8 mouse cellular contexts compared by ENCODE assay signal in genomic region chr5:81020281-81021005, GRCm38 (mm10). TPM values are rescaled to one million over a fixed set of nuclear protein-coding genes. Genes with fewer than 3 reads are reported as not detected.
DNase-seq lines count a peak whose midpoint lies in the region; ATAC-seq lines count a peak whose summit lies in the region.

No protein-coding gene starts in this region.

- DNase-seq in R1 (ENCODE audit: low read depth, low spot score): peak; percentile 54
- peak; percentile 57 to 69 for DNase-seq in cerebellum, adult 18-20 months
- peak; percentile 54 for DNase-seq in heart, postnatal 4 days
- peak; percentile 67 to 68 for DNase-seq in layer of hippocampus, postnatal 14 days (ENCODE audit: low spot score in 2 of 2)
- DNase-seq in ovary, postnatal 36 days (ENCODE audit: low spot score): peak; percentile 46
- no peak for DNase-seq in B cell, adult 2 months

- H3K4me2 ChIP-seq in forebrain, embryonic 16.5 days (ENCODE audit: low read length): peak overlapping the region; percentile 86
- peak overlapping the region; percentile 83 for H3K4me2 ChIP-seq in lung, embryonic 16.5 days (ENCODE audit: low read depth, low read length)

- no peaks in the 10 kb centered on the region for H3K9me3 ChIP-seq in forebrain, embryonic 16.5 days (ENCODE audit: control insufficient read depth, low read length)
- no peaks in the 10 kb centered on the region for H3K9me3 ChIP-seq in lung, embryonic 16.5 days (ENCODE audit: control insufficient read depth, low read length)

- H3K9ac ChIP-seq in forebrain, embryonic 16.5 days (replicated peaks; ENCODE audit: low read depth, low read length): peak overlapping the region; percentile 91
- H3K9ac ChIP-seq in lung, embryonic 16.5 days (ENCODE audit: low read length): peak overlapping the region; percentile 75

- H3K4me1 ChIP-seq in forebrain, embryonic 16.5 days (replicated peaks; ENCODE audit: control insufficient read depth, insufficient read depth, low read length): peaks cover 10% of the 10 kb centered on the region; the same call in 1 of the 2 replicates
- peaks cover 9% of the 10 kb centered on the region; the same call in 1 of the 2 replicates for H3K4me1 ChIP-seq in lung, embryonic 16.5 days (replicated peaks; ENCODE audit: control insufficient read depth, insufficient read depth, low read length)

- peak overlapping the region; percentile 72 for H3K4me3 ChIP-seq in forebrain, embryonic 16.5 days (replicated peaks; ENCODE audit: low read length)
- H3K4me3 ChIP-seq in lung, embryonic 16.5 days (ENCODE audit: low read length): peak overlapping the region; percentile 73

- peak; percentile 36 for ATAC-seq in forebrain, embryonic 16.5 days
- ATAC-seq in lung, embryonic 16.5 days (ENCODE audit: low read depth): peak; percentile 46

- H3K36me3 ChIP-seq in forebrain, embryonic 16.5 days (ENCODE audit: control insufficient read depth, insufficient read depth): no peaks in the 10 kb centered on the region
- no peaks in the 10 kb centered on the region for H3K36me3 ChIP-seq in lung, embryonic 16.5 days (ENCODE audit: control insufficient read depth, insufficient read depth, low read length)

- peaks cover 2% of the 10 kb centered on the region for H3K27me3 ChIP-seq in forebrain, embryonic 16.5 days (replicated peaks; ENCODE audit: control insufficient read depth, insufficient read depth, low read length)
- no peaks in the 10 kb centered on the region; the same call in 1 of the 2 replicates for H3K27me3 ChIP-seq in lung, embryonic 16.5 days (ENCODE audit: control insufficient read depth, insufficient read depth, low read depth, low read length)

- under 1% methylated on average over 63 of the region's 67 CpGs for WGBS in forebrain, embryonic 16.5 days
- WGBS in lung, embryonic 16.5 days: under 1% methylated on average over 51 of the region's 67 CpGs

- H3K27ac ChIP-seq in forebrain, embryonic 16.5 days (ENCODE audit: low read length): peak overlapping the region; percentile 97
- H3K27ac ChIP-seq in lung, embryonic 16.5 days (ENCODE audit: low read length): peak overlapping the region; percentile 75

RNA-seq across cellular contexts. Expression of gene Adgrl3, which starts 0.5 kb away (rescaled TPM):
- 46.5 and 63.6 TPM in 2 replicates for polyA plus RNA-seq in forebrain, embryonic 16.5 days (2015; fragmentation: Nextera tagmentation; extraction: Ambion mirVana)
- total RNA-seq in heart, postnatal 4 days (2021): 10 to 100 TPM; 11.8 to 13.1 TPM
- 100 to 1,000 TPM; 169 to 196 TPM for total RNA-seq in layer of hippocampus, postnatal 14 days (2021)
- 13.8 and 16.5 TPM in 2 replicates for polyA plus RNA-seq in lung, embryonic 16.5 days (2015; fragmentation: Nextera tagmentation; extraction: Ambion mirVana)

Comparison
In these comparisons a context has a peak if more than half of its experiments do, and no peak if none do; other contexts are left out.
1. DNase-seq: peak in R1 (single experiment), cerebellum, adult 18-20 months (2 of 2), heart, postnatal 4 days (single experiment), layer of hippocampus, postnatal 14 days (2 of 2) and ovary, postnatal 36 days (single experiment); none in B cell, adult 2 months (0 of 2).
2. RNA of gene Adgrl3, which starts 0.5 kb away (total RNA-seq): 169 to 196 TPM in layer of hippocampus, postnatal 14 days; 11.8 to 13.1 TPM in heart, postnatal 4 days; every median in the first group is over 10 times any median in the second.